Mouse (Mus musculus) bone marrow, adult 2 months (tissue): ENCODE data around the gene Epha8. TPM values are rescaled to one million over a fixed set of nuclear protein-coding genes. Genes with fewer than 3 reads are reported as not detected.

ENCODE experiments used
- H3K27ac ChIP-seq: fragments of 200-500 bp; 2 replicates; pipeline ENCODE4 v1.5.1; 2012; ENCODE audit warnings: low read depth, mild to moderate bottlenecking, control low read depth, inconsistent platforms, low read length; ENCODE audit not compliant: control insufficient read depth, poor library complexity, insufficient read depth
- H3K4me1 ChIP-seq: fragments of 200-500 bp; 2 replicates; pipeline ENCODE4 v1.6.1; 2011; ENCODE audit warnings: low read length; ENCODE audit not compliant: control insufficient read depth, insufficient read depth
- H3K4me3 ChIP-seq: fragments of 200-500 bp; replicated peaks from 2 replicates; pipeline ENCODE3; 2011; ENCODE audit warnings: mild to moderate bottlenecking, low read depth, low read length, control low read depth; ENCODE audit not compliant: control insufficient read depth
- CTCF ChIP-seq: fragments of 200-500 bp; IDR thresholded peaks from 2 replicates; pipeline ENCODE4 v1.5.1; 2011; ENCODE audit warnings: low read length, control low read depth; ENCODE audit not compliant: control insufficient read depth, insufficient read depth
- POLR2A ChIP-seq: fragments of 200-500 bp; IDR thresholded peaks from 2 replicates; pipeline ENCODE4 v1.6.1; 2011; ENCODE audit warnings: low read depth, mild to moderate bottlenecking, control low read depth, low read length, borderline replicate concordance; ENCODE audit not compliant: control insufficient read depth
- WGBS: fragments of 180-500 bp; shearing (Covaris S2); methylation state at CpG from one replicate; pipeline ENCODE4 v1.1.7; 2018; 5-methylcytosine and 5-hydroxymethylcytosine counted together
- polyA plus RNA-seq: library from polyadenylated mRNA; stranded (reverse); fragments of >200 nt; gene quantifications from 2 replicates; pipeline ENCODE4 v1.2.4, GENCODE M21; 2011; ENCODE audit warnings: low replicate concordance; ENCODE audit not compliant: missing spikeins, insufficient read depth, insufficient read length

Gene Epha8
- polyA plus RNA-seq, 1 experiment = not detected

DNA sequence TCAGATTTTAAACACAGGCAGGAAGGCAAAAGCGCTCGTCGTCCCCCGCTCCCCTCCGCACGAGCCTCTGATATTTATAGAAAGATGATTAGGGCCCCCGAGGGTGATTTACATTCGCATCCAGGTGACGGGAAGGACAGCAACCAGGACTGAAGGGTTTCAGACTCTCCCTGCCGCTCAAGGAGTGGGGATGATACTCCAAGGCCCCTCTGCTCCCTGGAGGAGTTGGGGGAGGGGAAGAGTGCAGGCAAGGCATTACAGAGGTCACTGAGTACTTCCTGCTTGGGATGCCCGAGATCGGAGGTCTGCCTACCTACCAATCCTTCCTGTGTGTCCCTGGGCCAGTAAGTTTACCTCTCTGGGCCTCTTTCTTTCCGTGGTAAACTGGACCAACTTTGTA lies 13.4 kb downstream of the Epha8 start:
- H3K4me1 ChIP-seq = no peaks in the 10 kb centered on the region
- TF ChIP-seq POLR2A = no peak
- no peak for TF ChIP-seq CTCF
- 17% methylated on average over 13 of the region's 13 CpGs for WGBS
- H3K4me3 ChIP-seq = no peak overlapping the region
- H3K27ac ChIP-seq = no peak overlapping the region

DNA sequence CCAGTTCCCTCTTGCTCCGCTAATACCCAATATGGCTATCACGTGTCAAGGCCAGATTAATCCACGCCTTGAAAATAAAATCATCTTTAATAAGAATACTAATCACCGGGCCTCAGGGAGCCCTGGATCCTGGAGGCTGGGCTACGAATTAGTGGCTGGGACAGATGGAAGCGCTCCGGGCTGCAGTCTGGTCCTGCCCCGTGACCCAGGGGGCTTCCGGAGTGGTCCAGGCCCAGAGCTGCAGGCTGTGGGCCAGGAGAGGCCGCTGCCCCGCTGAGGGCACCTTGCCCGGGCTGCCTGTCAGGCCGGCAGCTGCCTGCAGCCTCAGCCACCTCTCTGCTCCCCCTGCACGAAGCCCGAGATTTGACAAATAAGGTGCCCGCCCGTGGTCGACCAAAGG lies 13.9 kb downstream of the Epha8 start:
- 15% methylated on average over 18 of the region's 18 CpGs for WGBS
- TF ChIP-seq POLR2A = no peak
- TF ChIP-seq CTCF = no peak
- H3K27ac ChIP-seq = no peak overlapping the region
- no peaks in the 10 kb centered on the region for H3K4me1 ChIP-seq
- no peak overlapping the region for H3K4me3 ChIP-seq

DNA sequence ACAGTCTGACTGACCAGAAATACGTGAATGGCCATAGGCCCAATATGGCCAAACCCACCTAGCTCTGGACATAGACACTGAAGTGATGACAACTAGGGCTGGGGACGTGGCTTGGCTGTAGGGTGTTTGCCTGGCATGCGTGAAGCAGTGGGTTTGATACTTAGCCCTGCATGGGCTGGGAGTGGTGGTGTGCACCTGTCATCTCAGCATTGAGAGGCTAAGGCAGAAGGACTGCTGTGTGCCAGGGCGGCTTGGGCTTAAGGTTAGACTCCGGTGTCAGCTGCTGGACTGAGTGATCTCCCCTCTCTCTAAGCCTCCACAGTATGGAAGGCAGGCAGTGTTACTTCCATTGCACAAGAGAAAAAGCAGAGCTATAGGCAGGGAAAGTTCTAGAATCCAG lies 18.7 kb downstream of the Epha8 start:
- no peak overlapping the region for H3K27ac ChIP-seq
- no peaks in the 10 kb centered on the region for H3K4me1 ChIP-seq
- TF ChIP-seq CTCF = no peak
- TF ChIP-seq POLR2A = no peak
- 76% methylated on average over 5 of the region's 5 CpGs for WGBS
- no peak overlapping the region for H3K4me3 ChIP-seq

DNA sequence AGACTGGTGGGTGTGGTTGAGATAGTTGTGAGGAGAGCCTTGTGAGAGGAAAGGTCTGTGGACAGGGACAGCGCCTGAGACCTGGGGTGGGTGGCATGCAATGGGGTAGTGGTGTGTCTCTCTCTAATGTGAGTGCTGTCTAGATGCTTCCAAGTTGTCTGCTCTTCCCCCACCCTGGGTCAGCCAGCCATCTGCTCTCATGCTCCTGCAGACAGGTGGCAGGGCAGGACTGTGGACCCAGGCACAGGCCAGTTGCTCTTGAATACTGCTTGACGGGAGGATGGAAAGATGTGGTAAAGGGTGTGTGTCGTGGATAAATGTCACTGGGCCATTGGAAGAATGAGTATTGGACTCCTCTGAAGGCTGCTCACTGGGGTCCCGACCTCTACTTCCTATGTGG lies 19.3 kb downstream of the Epha8 start:
- Histone ChIP-seq H3K4me1 (no peaks in the 10 kb centered on the region), H3K27ac (no peak overlapping the region), H3K4me3 (no peak overlapping the region)
- 59% methylated on average over 4 of the region's 4 CpGs for WGBS
- TF ChIP-seq POLR2A = no peak
- TF ChIP-seq CTCF = no peak

DNA sequence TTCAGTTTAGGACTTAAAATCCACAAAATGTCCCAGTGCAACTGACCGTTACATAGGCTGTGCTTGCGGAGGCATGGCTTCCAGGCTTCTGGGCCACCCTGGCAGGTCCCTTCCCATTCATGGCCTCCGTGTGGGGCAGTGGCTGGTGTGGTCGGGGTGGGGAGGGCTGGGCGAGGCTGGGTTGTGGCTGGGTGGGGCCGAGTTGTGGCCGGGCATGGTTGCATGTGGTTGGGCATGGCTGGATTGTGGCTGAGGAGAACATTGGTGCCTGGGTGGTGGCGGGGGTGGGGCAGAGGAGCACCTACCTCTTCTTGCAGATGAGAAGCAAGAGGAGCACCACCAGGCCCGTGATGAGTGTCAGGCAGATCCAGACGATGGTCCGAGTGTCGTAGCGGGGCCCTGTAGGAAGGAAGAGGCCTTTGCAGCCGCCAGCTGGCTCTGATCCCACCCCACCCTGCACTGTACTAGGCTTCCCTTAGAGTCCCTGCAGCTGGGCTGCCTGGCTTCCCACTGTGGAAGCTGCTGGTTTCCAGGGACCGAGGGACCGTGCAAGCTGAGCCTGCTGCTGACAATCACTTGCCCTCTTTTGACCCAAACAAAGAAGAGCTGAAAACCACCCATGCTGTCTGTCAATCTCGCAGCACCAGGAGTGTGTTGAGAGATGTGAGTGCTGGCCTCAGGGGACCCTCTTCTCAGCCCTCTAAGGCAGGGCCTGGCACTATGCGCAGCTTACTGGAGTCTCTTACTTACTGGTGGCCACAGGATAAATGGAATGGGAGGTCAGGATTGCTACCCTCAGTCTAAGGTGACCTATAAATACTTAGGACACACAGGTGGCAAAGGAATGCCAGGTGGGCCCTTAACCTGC lies 21.6 kb downstream of the Epha8 start:
- 32% methylated on average over 18 of the region's 18 CpGs for WGBS
- Histone ChIP-seq H3K4me3 (no peak overlapping the region), H3K27ac (no peak overlapping the region), H3K4me1 (no peaks in the 10 kb centered on the region)
- TF ChIP-seq POLR2A = no peak
- TF ChIP-seq CTCF = no peak

DNA sequence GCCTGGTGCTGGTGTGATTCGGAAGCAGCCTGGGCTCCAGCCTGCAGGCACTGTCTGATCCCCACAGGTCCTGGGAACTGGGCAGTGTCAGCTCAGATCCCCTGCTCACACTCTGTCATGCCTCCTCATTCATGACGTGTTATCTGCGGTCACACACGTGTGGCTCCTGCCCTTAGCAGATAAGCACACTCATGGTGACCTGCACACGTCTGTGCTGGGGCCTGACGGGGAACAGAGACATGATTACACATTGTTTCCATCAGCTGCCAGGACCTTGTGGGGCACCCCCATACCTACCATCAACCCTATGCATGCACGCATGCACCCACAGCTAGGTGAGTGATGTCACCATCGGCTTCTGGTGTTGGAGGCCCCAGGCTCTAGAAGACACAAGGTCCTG lies 26.1 kb downstream of the Epha8 start:
- H3K4me3 ChIP-seq = no peak overlapping the region
- no peak for TF ChIP-seq POLR2A
- TF ChIP-seq CTCF = no peak
- 74% methylated on average over 8 of the region's 8 CpGs for WGBS
- no peaks in the 10 kb centered on the region for H3K4me1 ChIP-seq
- H3K27ac ChIP-seq = no peak overlapping the region

DNA sequence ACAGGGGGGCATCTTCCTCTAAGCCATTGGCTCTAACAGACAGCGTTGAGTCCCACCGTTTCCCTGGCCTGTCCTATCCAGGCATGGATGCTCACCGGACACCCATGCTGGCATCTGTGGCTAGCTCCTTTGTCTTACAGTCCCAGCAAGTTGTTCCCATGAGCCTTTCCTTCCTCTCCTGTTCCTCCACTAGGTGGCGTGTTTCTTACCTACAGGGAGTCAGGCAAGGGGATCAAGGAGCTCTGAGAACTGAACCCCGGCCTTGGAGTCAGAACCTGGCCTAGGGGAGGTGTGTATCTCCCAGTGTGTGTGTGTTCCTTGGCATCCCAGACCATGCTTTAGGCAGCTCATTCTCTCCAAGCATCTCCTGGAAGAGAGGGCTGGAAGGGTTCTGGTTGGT lies 27.7 kb downstream of the Epha8 start:
- WGBS = 12% methylated on average over 5 of the region's 5 CpGs
- TF ChIP-seq POLR2A = no peak
- TF ChIP-seq CTCF = no peak

DNA sequence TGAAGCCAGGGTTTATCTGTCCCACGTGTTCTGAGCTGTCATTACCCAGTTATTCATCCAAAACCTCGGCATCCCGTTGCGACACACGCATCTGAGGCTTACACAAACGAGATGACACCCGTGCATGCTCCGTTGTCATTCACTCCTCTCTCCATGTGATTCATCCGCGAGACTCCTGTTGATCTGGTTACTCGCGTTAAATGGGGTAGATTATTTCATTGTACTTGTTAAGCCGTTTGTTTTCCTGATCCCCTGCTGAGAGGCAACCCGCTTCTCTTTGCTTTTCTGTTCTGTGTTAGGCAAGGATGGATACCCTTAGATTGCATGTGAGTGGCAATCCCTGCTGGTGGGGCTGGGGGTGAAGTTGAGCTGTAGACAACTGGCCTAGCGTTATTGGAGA lies 30.8 kb downstream of the Epha8 start:
- no peaks in the 10 kb centered on the region for H3K4me1 ChIP-seq
- no peak overlapping the region for H3K27ac ChIP-seq
- TF ChIP-seq POLR2A (no peak), CTCF (no peak)
- WGBS = 28% methylated on average over 15 of the region's 15 CpGs
- no peak overlapping the region for H3K4me3 ChIP-seq

More for the DNA sequence above, 27.7 kb downstream of the Epha8 start:
- no peaks in the 10 kb centered on the region for H3K4me1 ChIP-seq
- H3K4me3 ChIP-seq = no peak overlapping the region
- H3K27ac ChIP-seq = no peak overlapping the region
